Mouse (Mus musculus): ENCODE measurements around the gene Zfp938. TPM values are rescaled to one million over a fixed set of nuclear protein-coding genes. Genes with fewer than 3 reads are reported as not detected.

Zfp938 gene
- total RNA-seq (2012; rRNA removed): 5.6 and 7.1 TPM in 2 replicates
- total RNA-seq (2014; rRNA removed): 18.6 and 22.9 TPM in 2 replicates
- polyA plus RNA-seq (2012; ENCODE audit: insufficient read length, low read depth): 8.3 and 9.0 TPM in 2 replicates

DNA sequence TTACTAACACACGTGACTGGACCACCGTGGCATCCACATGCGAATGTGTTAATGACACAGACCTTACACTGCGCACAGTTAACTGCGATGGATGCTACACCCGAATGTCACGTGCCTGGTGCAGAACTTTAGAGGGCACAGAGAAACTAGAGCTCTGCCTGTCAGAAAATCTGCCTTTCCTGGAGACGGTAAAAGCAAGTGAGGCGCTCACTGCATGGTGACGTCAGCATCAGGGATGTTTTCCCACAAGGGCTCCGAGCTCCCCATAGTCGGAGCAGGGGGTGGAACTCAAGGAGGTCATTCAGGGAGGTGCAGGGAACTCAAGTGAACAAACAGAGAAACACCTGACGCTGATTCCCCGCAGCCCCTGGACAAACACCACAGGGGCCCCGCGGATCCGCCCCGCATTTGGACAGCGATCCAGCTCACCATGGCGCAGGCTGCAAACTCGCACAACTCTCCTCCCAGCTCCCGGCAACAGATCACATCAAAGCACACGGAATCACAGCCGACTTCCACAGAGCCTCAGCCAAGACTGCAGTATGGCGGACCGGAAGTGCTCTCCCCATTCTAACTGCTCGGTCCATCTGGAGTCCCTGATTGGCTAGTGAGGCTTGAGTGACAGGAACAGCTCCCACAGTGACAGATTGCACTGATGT is at the start of gene Zfp938:
Gene Zfp938 (minus strand): TSS at position 539 of the 659 bp plus-strand sequence.
- TF ChIP-seq UBTF (IDR thresholded peaks at IDR 0.05; ENCODE audit: low read depth, low read length): no peak
- TF ChIP-seq USF1 (IDR thresholded peaks at IDR 0.05; ENCODE audit: low read depth, low read length): peak; percentile 52; the same call in 1 of the 2 replicates
- TF ChIP-seq SIN3A (IDR thresholded peaks at IDR 0.05; ENCODE audit: low read length): peak; percentile 71
- TF ChIP-seq KAT2A (IDR thresholded peaks at IDR 0.05; ENCODE audit: insufficient replicate concordance, low read length): 0 out of 2 replicates have a peak, but pooled peaks have one; percentile 37
- TF ChIP-seq IRF4 (IDR thresholded peaks at IDR 0.05; ENCODE audit: low read depth, low read length): 0 out of 2 replicates have a peak, but pooled peaks have one; percentile 28
- TF ChIP-seq CHD2 (IDR thresholded peaks at IDR 0.05; ENCODE audit: low read length): peak; percentile 78
- no peak for TF ChIP-seq MEF2A (IDR thresholded peaks at IDR 0.05; ENCODE audit: borderline replicate concordance, low read depth, low read length)
- no peak for TF ChIP-seq ZC3H11A (IDR thresholded peaks at IDR 0.05; ENCODE audit: low read depth, low read length)
- TF ChIP-seq CHD1 (IDR thresholded peaks at IDR 0.05; ENCODE audit: low read depth, low read length): no peak
- TF ChIP-seq MAFK (IDR thresholded peaks at IDR 0.05; ENCODE audit: insufficient replicate concordance, low read length): no peak
- TF ChIP-seq PAX5 (IDR thresholded peaks at IDR 0.05; ENCODE audit: low read length): no peak
- peak; percentile 89 for TF ChIP-seq TBP (conservative IDR thresholded peaks at IDR 0.05; ENCODE audit: low read depth, low read length)
- TF ChIP-seq NELFE (IDR thresholded peaks at IDR 0.05; ENCODE audit: low read depth, low read length): peak; percentile 81
- no peak for TF ChIP-seq SMC3 (IDR thresholded peaks at IDR 0.05; ENCODE audit: low read depth, low read length)
- TF ChIP-seq POLR2AphosphoS2 (IDR thresholded peaks at IDR 0.05; ENCODE audit: low read depth, low read length): peak; percentile 64; the same call in 1 of the 2 replicates
- peak; percentile 75 for TF ChIP-seq HCFC1 (IDR thresholded peaks at IDR 0.05; ENCODE audit: low read depth, low read length)
- no peak for TF ChIP-seq ETS1 (conservative IDR thresholded peaks at IDR 0.05; ENCODE audit: low read depth, low read length)
- TF ChIP-seq USF2 (conservative IDR thresholded peaks at IDR 0.05; ENCODE audit: low read depth, low read length): no peak; the same call in none of the 2 replicates
- TF ChIP-seq E2F4 (IDR thresholded peaks at IDR 0.05; ENCODE audit: insufficient replicate concordance, low read depth, low read length): no peak
- no peak for TF ChIP-seq NRF1 (IDR thresholded peaks at IDR 0.05; ENCODE audit: low read depth, low read length)
- no peak for TF ChIP-seq RCOR1 (conservative IDR thresholded peaks at IDR 0.05; ENCODE audit: low read depth, low read length)
- TF ChIP-seq MAX (IDR thresholded peaks at IDR 0.05; ENCODE audit: low read length): peak; percentile 61; the same call in 1 of the 2 replicates
- no peak for TF ChIP-seq JUND (conservative IDR thresholded peaks at IDR 0.05; ENCODE audit: low read depth, low read length)
- peak; percentile 86 for TF ChIP-seq BHLHE40 (IDR thresholded peaks at IDR 0.05; ENCODE audit: low read depth, low read length)
- no peak for TF ChIP-seq RAD21 (IDR thresholded peaks at IDR 0.05; ENCODE audit: low read depth, low read length)
- peak; percentile 59 for TF ChIP-seq MXI1 (IDR thresholded peaks at IDR 0.05; ENCODE audit: low read depth, low read length)
- TF ChIP-seq TCF12 (IDR thresholded peaks at IDR 0.05; ENCODE audit: low read depth, low read length): peak; percentile 67
- peak; percentile 47; the same call in 1 of the 2 replicates for TF ChIP-seq ZMIZ1 (IDR thresholded peaks at IDR 0.05; ENCODE audit: low read depth, low read length)
- no peak for TF ChIP-seq ZNF384 (IDR thresholded peaks at IDR 0.05; ENCODE audit: low read depth, low read length)
- TF ChIP-seq CTCF (conservative IDR thresholded peaks at IDR 0.05 in 1 of 2, IDR thresholded peaks at IDR 0.05 in 1 of 2; ENCODE audit: low read depth in 2 of 2, low read length in 2 of 2): no peak
- no peak for TF ChIP-seq MAZ (IDR thresholded peaks at IDR 0.05; ENCODE audit: low read depth, low read length)
- TF ChIP-seq GABPA (IDR thresholded peaks at IDR 0.05; ENCODE audit: insufficient replicate concordance, low read depth, low read length): no peak
- no peak for TF ChIP-seq ZKSCAN1 (IDR thresholded peaks at IDR 0.05; ENCODE audit: borderline replicate concordance, low read depth, low read length)
- no peak for TF ChIP-seq EP300 (IDR thresholded peaks at IDR 0.05; ENCODE audit: low read length)
- 0 out of 2 replicates have a peak, but pooled peaks have one; percentile 60 for TF ChIP-seq MYC (IDR thresholded peaks at IDR 0.05; ENCODE audit: low read depth, low read length)
- peak; percentile 84 for TF ChIP-seq POLR2A (IDR thresholded peaks at IDR 0.05; ENCODE audit: low read depth, low read length)
- TF ChIP-seq JUN (IDR thresholded peaks at IDR 0.05; ENCODE audit: insufficient read depth, low read depth, low read length): no peak
- peak; percentile 78 for TF ChIP-seq ELF1 (IDR thresholded peaks at IDR 0.05; ENCODE audit: low read depth, low read length)
- no peak within 1 kb of the TSS for H3K27ac ChIP-seq (ENCODE audit: insufficient read depth, low read depth)
- H3K27me3 ChIP-seq (replicated peaks): peaks cover 4% of the 10 kb centered on the region
- in situ Hi-C loops (cut with MboI; ENCODE audit: low pct_ligation_motif_present, low pct_unique_long_range_greater_than_20kb, low sequenced_read_pairs) (no loop called here), dilution Hi-C loops (cut with MboI; ENCODE audit: extremely low pct_ligation_motif_present, extremely low pct_unique_long_range_greater_than_20kb, low sequenced_read_pairs) (no loop called here)
- peaks cover 2 to 11% of the 10 kb centered on the region in 2 experiments for H3K36me3 ChIP-seq (replicated peaks in 1 of 2; ENCODE audit: control insufficient read depth in 1 of 2, insufficient read depth in 1 of 2, low read length in 1 of 2)
- H3K4me3 ChIP-seq (replicated peaks in 1 of 3; ENCODE audit: low read depth in 2 of 3, low read length in 2 of 3, poor library complexity in 1 of 3): peak within 1 kb of the TSS; percentile 62 to 86 (median 86)
- peak; percentile 92 for DNase-seq (ENCODE audit: extremely low read depth)
- H3K9me3 ChIP-seq (replicated peaks; ENCODE audit: low read length): peaks cover 4% of the 10 kb centered on the region
- peaks cover 31% of the 10 kb centered on the region for H3K79me2 ChIP-seq (replicated peaks; ENCODE audit: control insufficient read depth, extremely low read depth, insufficient read depth, poor library complexity, severe bottlenecking)
- peak within 1 kb of the TSS; percentile 79 for H3K4me2 ChIP-seq (ENCODE audit: insufficient read depth, low read depth, poor library complexity, severe bottlenecking)
- H3K4me1 ChIP-seq (ENCODE audit: control insufficient read depth in 1 of 2, insufficient read depth in 2 of 2): peaks cover 6 to 25% of the 10 kb centered on the region in 2 experiments; a peak in 3 of 4 replicates
- peak within 1 kb of the TSS; percentile 51 for H3K9ac ChIP-seq (ENCODE audit: insufficient read depth, low read depth)

All from CH12.LX (cell line).